In the genomic region with DNA sequence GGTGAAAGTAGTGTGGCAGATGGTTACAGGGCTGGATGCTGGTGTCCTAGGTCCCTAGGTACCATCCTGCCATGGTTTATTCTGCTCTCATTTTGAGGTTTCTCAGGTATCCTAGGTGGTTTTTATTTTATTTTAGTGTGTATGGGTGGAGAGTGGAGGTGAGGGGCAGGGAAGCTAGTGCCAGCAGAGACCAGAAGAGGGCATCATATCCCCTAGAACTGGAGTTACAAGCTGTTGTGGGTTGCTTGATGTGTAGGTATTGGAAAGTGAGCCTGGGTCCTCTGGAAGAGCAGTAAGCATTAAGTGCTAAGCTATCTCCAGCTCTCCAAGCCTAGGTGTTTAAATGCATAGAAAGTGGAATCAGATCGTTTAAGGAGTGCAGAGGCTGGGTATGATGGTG, we compare ENCODE assay signal across 23 mouse cellular contexts. TPM values are rescaled to one million over a fixed set of nuclear protein-coding genes. Genes with fewer than 3 reads are reported as not detected.
DNase-seq lines count a peak whose midpoint lies in the region; ATAC-seq and TF ChIP-seq lines count a peak whose summit lies in the region.
"Had no signal": no experiment of that assay in that cellular context is flagged by ENCODE, and none has a peak within 500 bp of the region (broad histone marks: within the 10 kb centered on the region; RNA-seq: fewer than 3 reads in every experiment).

No protein-coding gene starts in this region.

- peaks cover 9% of the 10 kb centered on the region; the same call in 1 of the 2 replicates for H3K27me3 ChIP-seq in hindbrain, postnatal 0 days (ENCODE audit: insufficient read depth, low read length)
- no peaks in the 10 kb centered on the region for H3K27me3 ChIP-seq in hindbrain, embryonic 11.5 days (ENCODE audit: control insufficient read depth, insufficient read depth, low read length)
- H3K27me3 ChIP-seq in lung, postnatal 0 days (replicated peaks; ENCODE audit: insufficient read depth, low read length), result no peaks in the 10 kb centered on the region
- H3K27me3 ChIP-seq in MEL (ENCODE audit: control insufficient read depth in 1 of 2, insufficient read depth in 2 of 2, low read length in 2 of 2), result no peaks in the 10 kb centered on the region
- H3K27me3 ChIP-seq: embryonic facial prominence, embryonic 13.5 days; forebrain, embryonic 15.5 days had no signal

- peak; percentile 39 for TF ChIP-seq RAD21 in MEL (IDR thresholded peaks at IDR 0.05; ENCODE audit: low read depth, low read length)

- ATAC-seq in hindbrain, postnatal 0 days, result no peak
- ATAC-seq in hindbrain, embryonic 11.5 days (ENCODE audit: low FRiP score), result no peak
- no peak for ATAC-seq in lung, postnatal 0 days
- ATAC-seq in megakaryocyte progenitor cell, adult 5-6 weeks (replicated peaks; ENCODE audit: poor library complexity), result no peak
- ATAC-seq: forebrain, embryonic 15.5 days; liver, embryonic 12.5 days had no signal

- no peaks in the 10 kb centered on the region for H3K79me2 ChIP-seq in MEL (ENCODE audit: control insufficient read depth, insufficient read depth, low read length, poor library complexity)

- no peak overlapping the region for H3K9ac ChIP-seq in hindbrain, postnatal 0 days (replicated peaks; ENCODE audit: low read length)
- no peak overlapping the region for H3K9ac ChIP-seq in hindbrain, embryonic 11.5 days (ENCODE audit: low read depth, low read length)
- no peak overlapping the region for H3K9ac ChIP-seq in lung, postnatal 0 days (replicated peaks; ENCODE audit: low read depth)
- no peak overlapping the region for H3K9ac ChIP-seq in MEL (ENCODE audit: control insufficient read depth, low read depth, low read length, poor library complexity, severe bottlenecking)
- H3K9ac ChIP-seq: embryonic facial prominence, embryonic 13.5 days; forebrain, embryonic 15.5 days; heart, embryonic 12.5 days; liver, embryonic 12.5 days had no signal

- DNase-seq in hindbrain, postnatal 0 days (ENCODE audit: low spot score), result no peak
- DNase-seq in hindbrain, embryonic 11.5 days (ENCODE audit: low spot score), result no peak
- DNase-seq in lung, postnatal 0 days (ENCODE audit: low spot score), result no peak
- DNase-seq in lung, postnatal 25 days (ENCODE audit: low spot score), result no peak
- DNase-seq in MEL (ENCODE audit: low read depth, low spot score), result no peak
- DNase-seq in left cerebral cortex, adult 11 months (ENCODE audit: low spot score), result no peak
- DNase-seq: adrenal gland, postnatal 14 days; cerebellum, adult 11 months; cerebellum, postnatal 14 days; kidney, adult 8-10 months; kidney, postnatal 36 days; lung, postnatal 10 days; thymus, postnatal 14 days had no signal

- TF ChIP-seq CTCF in hindbrain, postnatal 0 days (IDR thresholded peaks at IDR 0.05; ENCODE audit: low read depth), result peak; percentile 18; the same call in 1 of the 2 replicates
- peak; percentile 57 for TF ChIP-seq CTCF in lung, postnatal 0 days (IDR thresholded peaks at IDR 0.05)
- peak; percentile 12 to 47 (median 33); a peak in 5 of 6 replicates for TF ChIP-seq CTCF in MEL (IDR thresholded peaks at IDR 0.05 in 2 of 3, conservative IDR thresholded peaks at IDR 0.05 in 1 of 3; ENCODE audit: control insufficient read depth in 1 of 3, insufficient read depth in 1 of 3, low read depth in 2 of 3, low read length in 3 of 3, poor library complexity in 1 of 3, severe bottlenecking in 1 of 3)

- no peak overlapping the region for H3K27ac ChIP-seq in hindbrain, postnatal 0 days
- no peak overlapping the region for H3K27ac ChIP-seq in hindbrain, embryonic 11.5 days (ENCODE audit: low read depth, low read length)
- H3K27ac ChIP-seq in lung, postnatal 0 days (ENCODE audit: low read length), result no peak overlapping the region
- H3K27ac ChIP-seq in MEL (ENCODE audit: control insufficient read depth, low read depth, low read length), result no peak overlapping the region
- H3K27ac ChIP-seq: embryonic facial prominence, embryonic 13.5 days; forebrain, embryonic 15.5 days; left cerebral cortex, adult 2 months; limb, embryonic 10.5 days; liver, embryonic 12.5 days had no signal

- H3K4me1 ChIP-seq in hindbrain, postnatal 0 days (ENCODE audit: insufficient read depth, low read length), result no peaks in the 10 kb centered on the region
- H3K4me1 ChIP-seq in hindbrain, embryonic 11.5 days (replicated peaks; ENCODE audit: control insufficient read depth, insufficient read depth, low read length), result peaks cover 6% of the 10 kb centered on the region; the same call in 1 of the 2 replicates
- no peaks in the 10 kb centered on the region for H3K4me1 ChIP-seq in lung, postnatal 0 days (ENCODE audit: insufficient read depth, low read depth, low read length)
- H3K4me1 ChIP-seq in MEL (ENCODE audit: control insufficient read depth in 1 of 2, insufficient read depth in 2 of 2, low read length in 2 of 2), result peaks cover 6 to 18% of the 10 kb centered on the region in 2 experiments

- no peaks in the 10 kb centered on the region for H3K9me3 ChIP-seq in hindbrain, postnatal 0 days (ENCODE audit: low read length)
- H3K9me3 ChIP-seq in hindbrain, embryonic 11.5 days (ENCODE audit: control insufficient read depth, low read length), result no peaks in the 10 kb centered on the region
- H3K9me3 ChIP-seq in lung, postnatal 0 days (ENCODE audit: low read length), result no peaks in the 10 kb centered on the region
- no peaks in the 10 kb centered on the region for H3K9me3 ChIP-seq in MEL (replicated peaks; ENCODE audit: insufficient read depth, low read length)
- H3K9me3 ChIP-seq: embryonic facial prominence, embryonic 13.5 days; forebrain, embryonic 15.5 days; heart, embryonic 12.5 days; limb, embryonic 10.5 days; liver, embryonic 12.5 days had no signal

- no peak for TF ChIP-seq POLR2A in MEL (IDR thresholded peaks at IDR 0.05; ENCODE audit: control insufficient read depth in 1 of 2, insufficient read depth in 1 of 2, low read depth in 1 of 2, low read length in 2 of 2, poor library complexity in 1 of 2)

- H3K4me2 ChIP-seq in hindbrain, postnatal 0 days (ENCODE audit: low read depth, low read length), result no peak overlapping the region
- H3K4me2 ChIP-seq in hindbrain, embryonic 11.5 days (replicated peaks; ENCODE audit: low read depth, low read length), result no peak overlapping the region
- no peak overlapping the region for H3K4me2 ChIP-seq in lung, postnatal 0 days (replicated peaks; ENCODE audit: low read depth, low read length)
- H3K4me2 ChIP-seq: embryonic facial prominence, embryonic 13.5 days; forebrain, embryonic 15.5 days; heart, embryonic 12.5 days; liver, embryonic 12.5 days had no signal

- no peaks in the 10 kb centered on the region for H3K36me3 ChIP-seq in hindbrain, postnatal 0 days (ENCODE audit: insufficient read depth, low read length)
- no peaks in the 10 kb centered on the region for H3K36me3 ChIP-seq in hindbrain, embryonic 11.5 days (ENCODE audit: control insufficient read depth, insufficient read depth, low read length)
- H3K36me3 ChIP-seq in lung, postnatal 0 days (ENCODE audit: insufficient read depth, low read length), result no peaks in the 10 kb centered on the region
- no peaks in the 10 kb centered on the region; a peak in 1 of 4 replicates for H3K36me3 ChIP-seq in MEL (ENCODE audit: control insufficient read depth in 1 of 2, insufficient read depth in 2 of 2, low read length in 2 of 2)
- H3K36me3 ChIP-seq: embryonic facial prominence, embryonic 13.5 days; forebrain, embryonic 15.5 days; heart, embryonic 12.5 days; limb, embryonic 10.5 days; liver, embryonic 12.5 days had no signal

- TF ChIP-seq EP300 in lung, postnatal 0 days (IDR thresholded peaks at IDR 0.05), result no peak
- no peak for TF ChIP-seq EP300 in MEL (IDR thresholded peaks at IDR 0.05; ENCODE audit: low read depth in 1 of 2, low read length in 2 of 2)

- 37% methylated on average over 1 of the region's 1 CpGs for WGBS in hindbrain, postnatal 0 days
- 55% methylated on average over 1 of the region's 1 CpGs for WGBS in hindbrain, embryonic 11.5 days
- WGBS in lung, postnatal 0 days, result 31% methylated on average over 1 of the region's 1 CpGs

- H3K4me3 ChIP-seq in hindbrain, postnatal 0 days (ENCODE audit: low read length), result no peak overlapping the region
- H3K4me3 ChIP-seq in hindbrain, embryonic 11.5 days (ENCODE audit: low read depth, low read length), result no peak overlapping the region
- no peak overlapping the region for H3K4me3 ChIP-seq in lung, postnatal 0 days (ENCODE audit: low read depth, low read length)
- H3K4me3 ChIP-seq in MEL (ENCODE audit: control insufficient read depth in 1 of 2, insufficient read depth in 1 of 2, low read depth in 2 of 2, low read length in 2 of 2), result no peak overlapping the region
- H3K4me3 ChIP-seq: embryonic facial prominence, embryonic 13.5 days; forebrain, embryonic 15.5 days; heart, embryonic 12.5 days; left cerebral cortex, adult 2 months; limb, embryonic 10.5 days; liver, embryonic 12.5 days had no signal

RNA-seq across cellular contexts. Expression of gene Slc2a4, which starts 4.3 kb away (rescaled TPM):
- total RNA-seq in hindbrain, postnatal 0 days (2014; rRNA removed), result 9.5 and 12.8 TPM in 2 replicates
- 6.1 and 6.5 TPM in 2 replicates for polyA plus RNA-seq in hindbrain, postnatal 0 days (2015; fragmentation: Nextera tagmentation; extraction: Ambion mirVana)
- polyA plus RNA-seq in hindbrain, embryonic 11.5 days (2014; fragmentation: Nextera tagmentation; extraction: Ambion mirVana), result 7.9 and 9.6 TPM in 2 replicates
- 3.7 and 4.3 TPM in 2 replicates for polyA plus RNA-seq in lung, postnatal 0 days (2015; fragmentation: Nextera tagmentation; extraction: Ambion mirVana)
- 0.12 TPM in 1 of 2 replicates, not detected in the other for total RNA-seq in MEL (2012; rRNA removed)
- under 1 TPM in 1 of 2 experiments, not detected in 1; 0.19 TPM for polyA plus RNA-seq in MEL (2012; ENCODE audit: insufficient read depth in 1 of 2, insufficient read length in 2 of 2, low read depth in 1 of 2, low replicate concordance in 2 of 2, missing spikeins in 1 of 2)
- 0.22 TPM in 1 of 2 replicates, not detected in the other for total RNA-seq in megakaryocyte progenitor cell, adult 5-6 weeks (2015)
- not detected in 2 replicates for total RNA-seq in megakaryocyte progenitor cell, adult 5-6 weeks (2017)
- total RNA-seq: neutrophil, adult 5-6 weeks had no signal

RNA-seq across cellular contexts. Expression of gene Cldn7, which starts 12.3 kb away (rescaled TPM):
- not detected in 2 replicates for total RNA-seq in hindbrain, postnatal 0 days (2014; rRNA removed)
- polyA plus RNA-seq in hindbrain, postnatal 0 days (2015; fragmentation: Nextera tagmentation; extraction: Ambion mirVana), result 0.18 and 0.19 TPM in 2 replicates
- 8.2 and 8.4 TPM in 2 replicates for polyA plus RNA-seq in hindbrain, embryonic 11.5 days (2014; fragmentation: Nextera tagmentation; extraction: Ambion mirVana)
- polyA plus RNA-seq in lung, postnatal 0 days (2015; fragmentation: Nextera tagmentation; extraction: Ambion mirVana), result 212 and 230 TPM in 2 replicates
- total RNA-seq in MEL (2012; rRNA removed), result 0.26 and 0.31 TPM in 2 replicates
- under 1 TPM in 1 of 2 experiments, not detected in 1; 0.36 TPM for polyA plus RNA-seq in MEL (2012; ENCODE audit: insufficient read depth in 1 of 2, insufficient read length in 2 of 2, low read depth in 1 of 2, low replicate concordance in 2 of 2, missing spikeins in 1 of 2)
- not detected in 2 replicates for total RNA-seq in megakaryocyte progenitor cell, adult 5-6 weeks (2015)
- not detected in 2 replicates for total RNA-seq in megakaryocyte progenitor cell, adult 5-6 weeks (2017)
- total RNA-seq: heart, postnatal 25 days; left cerebral cortex, adult 2 months; midbrain, postnatal 0 days had no signal

RNA-seq across cellular contexts. Expression of gene Ybx2, which starts 16.7 kb away (rescaled TPM):
- total RNA-seq in hindbrain, postnatal 0 days (2014; rRNA removed), result 23.9 and 31.1 TPM in 2 replicates
- polyA plus RNA-seq in hindbrain, postnatal 0 days (2015; fragmentation: Nextera tagmentation; extraction: Ambion mirVana), result 3.3 and 5.9 TPM in 2 replicates
- polyA plus RNA-seq in hindbrain, embryonic 11.5 days (2014; fragmentation: Nextera tagmentation; extraction: Ambion mirVana), result 3.1 and 4.8 TPM in 2 replicates
- 1.00 and 1.1 TPM in 2 replicates for polyA plus RNA-seq in lung, postnatal 0 days (2015; fragmentation: Nextera tagmentation; extraction: Ambion mirVana)
- 0.33 and 0.50 TPM in 2 replicates for total RNA-seq in MEL (2012; rRNA removed)
- under 1 TPM in 1 of 2 experiments, not detected in 1; 0.92 TPM for polyA plus RNA-seq in MEL (2012; ENCODE audit: insufficient read depth in 1 of 2, insufficient read length in 2 of 2, low read depth in 1 of 2, low replicate concordance in 2 of 2, missing spikeins in 1 of 2)
- 0.32 TPM in 1 of 2 replicates, not detected in the other for total RNA-seq in megakaryocyte progenitor cell, adult 5-6 weeks (2015)
- total RNA-seq in megakaryocyte progenitor cell, adult 5-6 weeks (2017), result not detected in 2 replicates
- total RNA-seq: neutrophil, adult 5-6 weeks had no signal

RNA-seq across cellular contexts. Expression of gene Ctdnep1, which starts 28.7 kb away (rescaled TPM):
- total RNA-seq in hindbrain, postnatal 0 days (2014; rRNA removed), result 37.7 and 40.9 TPM in 2 replicates
- 24.7 and 25.0 TPM in 2 replicates for polyA plus RNA-seq in hindbrain, postnatal 0 days (2015; fragmentation: Nextera tagmentation; extraction: Ambion mirVana)
- polyA plus RNA-seq in hindbrain, embryonic 11.5 days (2014; fragmentation: Nextera tagmentation; extraction: Ambion mirVana), result 23.8 and 26.8 TPM in 2 replicates
- 23.7 and 24.7 TPM in 2 replicates for polyA plus RNA-seq in lung, postnatal 0 days (2015; fragmentation: Nextera tagmentation; extraction: Ambion mirVana)
- total RNA-seq in MEL (2012; rRNA removed), result 47.3 and 49.6 TPM in 2 replicates
- 100 to 1,000 TPM in 1 of 2 experiments, not detected in 1; 133 TPM for polyA plus RNA-seq in MEL (2012; ENCODE audit: insufficient read depth in 1 of 2, insufficient read length in 2 of 2, low read depth in 1 of 2, low replicate concordance in 2 of 2, missing spikeins in 1 of 2)
- total RNA-seq in megakaryocyte progenitor cell, adult 5-6 weeks (2015), result 131 and 135 TPM in 2 replicates
- 28.7 and 33.7 TPM in 2 replicates for total RNA-seq in megakaryocyte progenitor cell, adult 5-6 weeks (2017)

RNA-seq across cellular contexts. Expression of gene Elp5, which starts 30.0 kb away (rescaled TPM):
- total RNA-seq in hindbrain, postnatal 0 days (2014; rRNA removed), result 137 and 147 TPM in 2 replicates
- polyA plus RNA-seq in hindbrain, postnatal 0 days (2015; fragmentation: Nextera tagmentation; extraction: Ambion mirVana), result 168 and 170 TPM in 2 replicates
- 154 and 163 TPM in 2 replicates for polyA plus RNA-seq in hindbrain, embryonic 11.5 days (2014; fragmentation: Nextera tagmentation; extraction: Ambion mirVana)
- polyA plus RNA-seq in lung, postnatal 0 days (2015; fragmentation: Nextera tagmentation; extraction: Ambion mirVana), result 65.9 and 72.1 TPM in 2 replicates
- 170 and 189 TPM in 2 replicates for total RNA-seq in MEL (2012; rRNA removed)
- polyA plus RNA-seq in MEL (2012; ENCODE audit: insufficient read depth in 1 of 2, insufficient read length in 2 of 2, low read depth in 1 of 2, low replicate concordance in 2 of 2, missing spikeins in 1 of 2), result 100 to 1,000 TPM in 1 of 2 experiments, not detected in 1; 222 TPM
- total RNA-seq in megakaryocyte progenitor cell, adult 5-6 weeks (2015), result 110 and 129 TPM in 2 replicates
- total RNA-seq in megakaryocyte progenitor cell, adult 5-6 weeks (2017), result 57.5 and 66.1 TPM in 2 replicates

Comparison
In these comparisons a context has a peak if more than half of its experiments do, and no peak if none do; other contexts are left out.
1. RNA of gene Cldn7, which starts 12.3 kb away (polyA plus RNA-seq): 212 to 230 TPM in lung, postnatal 0 days; 8.2 to 8.4 TPM in hindbrain, embryonic 11.5 days, 0.36 TPM in MEL and 0.18 to 0.19 TPM in hindbrain, postnatal 0 days; every median in the first group is over 10 times any median in the second.
2. Peak in every context shown above with its lines, with median percentiles within 50 percentile points of each other: CTCF ChIP-seq.